In genomic region chr8:83998231-83999056, GRCm38 (mm10) we compare ENCODE assay signal across 8 mouse cellular contexts. TPM values are rescaled to one million over a fixed set of nuclear protein-coding genes. Genes with fewer than 3 reads are reported as not detected.
DNase-seq lines count a peak whose midpoint lies in the region; ATAC-seq lines count a peak whose summit lies in the region.

No protein-coding gene starts in this region.

- intact Hi-C loops in heart, postnatal 36 days (cut with DNase I) = loop anchor here (5.0 kb wide), 2 partner anchors 41 to 101 kb away; partner anchors contain the start of genes Asf1b and Gm10644
- intact Hi-C loops in left cerebral cortex, postnatal 25 days (cut with DNase I) = loop anchor here (5.0 kb wide), 1 partner anchor 979 kb away; the partner anchor contains the start of gene Junb

- peak; percentile 62 for DNase-seq in cerebellum, adult 11-12 months
- DNase-seq in cerebellum, adult 9-10 months = no peak
- peak; percentile 72 for DNase-seq in adrenal gland, adult 2 months
- peak; percentile 88 for DNase-seq in embryonic facial prominence, embryonic 14.5 days (ENCODE audit: low spot score)
- DNase-seq in heart, postnatal 36 days = peak; percentile 57 to 63
- peak; percentile 48 to 63 for DNase-seq in left cerebral cortex, postnatal 25 days (ENCODE audit: low spot score in 2 of 2)
- DNase-seq in spleen, adult 12 weeks (ENCODE audit: low spot score) = peak; percentile 66

- 0 out of 2 replicates have a peak, but pooled peaks have one; percentile 5 for ATAC-seq in embryonic facial prominence, embryonic 14.5 days (ENCODE audit: low read depth)

- WGBS in embryonic facial prominence, embryonic 14.5 days = 2% methylated on average over 27 of the region's 92 CpGs

- peaks cover 11% of the 10 kb centered on the region for H3K4me1 ChIP-seq in embryonic facial prominence, embryonic 14.5 days (ENCODE audit: control insufficient read depth, insufficient read depth, low read length)
- H3K4me1 ChIP-seq in megakaryocyte, embryonic 14.5 days = peaks cover 51% of the 10 kb centered on the region

- peak overlapping the region; percentile 98 for H3K27ac ChIP-seq in embryonic facial prominence, embryonic 14.5 days (replicated peaks; ENCODE audit: low read depth, low read length)

- H3K9ac ChIP-seq in embryonic facial prominence, embryonic 14.5 days (ENCODE audit: low read depth, low read length) = peak overlapping the region; percentile 76

- peak overlapping the region; percentile 79 for H3K4me3 ChIP-seq in embryonic facial prominence, embryonic 14.5 days (ENCODE audit: low read depth, low read length)
- H3K4me3 ChIP-seq in megakaryocyte, embryonic 14.5 days (replicated peaks) = peak overlapping the region; percentile 91

- H3K27me3 ChIP-seq in embryonic facial prominence, embryonic 14.5 days (replicated peaks; ENCODE audit: control insufficient read depth, insufficient read depth, low read length) = no peaks in the 10 kb centered on the region
- no peaks in the 10 kb centered on the region for H3K27me3 ChIP-seq in megakaryocyte, embryonic 14.5 days (replicated peaks)

- no peaks in the 10 kb centered on the region for H3K9me3 ChIP-seq in embryonic facial prominence, embryonic 14.5 days (ENCODE audit: control insufficient read depth, low read length)
- no peaks in the 10 kb centered on the region for H3K9me3 ChIP-seq in megakaryocyte, embryonic 14.5 days

- peaks cover 48% of the 10 kb centered on the region for H3K36me3 ChIP-seq in embryonic facial prominence, embryonic 14.5 days (ENCODE audit: control insufficient read depth, insufficient read depth, low read length)
- peaks cover 67% of the 10 kb centered on the region for H3K36me3 ChIP-seq in megakaryocyte, embryonic 14.5 days (replicated peaks; ENCODE audit: low read length)

- peak overlapping the region; percentile 74 for H3K4me2 ChIP-seq in embryonic facial prominence, embryonic 14.5 days (ENCODE audit: low read depth, low read length)

RNA-seq across cellular contexts. Expression of gene Samd1, which starts 1.0 kb away (rescaled TPM):
- 10 to 100 TPM; 27.1 to 45.3 TPM for total RNA-seq in adrenal gland, adult 2 months (2021)
- 32.1 and 37.6 TPM in 2 replicates for polyA plus RNA-seq in adrenal gland, adult 2 months (2012; rRNA removed)
- polyA plus RNA-seq in embryonic facial prominence, embryonic 14.5 days (2014; fragmentation: Nextera tagmentation; extraction: Ambion mirVana) = 15.9 and 18.5 TPM in 2 replicates
- total RNA-seq in heart, postnatal 36 days (2021) = 10 to 100 TPM; 27.3 to 33.1 TPM
- 10 to 100 TPM; 40.7 to 46.8 TPM for total RNA-seq in left cerebral cortex, postnatal 25 days (2021)
- 72.0 and 104 TPM in 2 replicates for polyA plus RNA-seq in megakaryocyte, embryonic 14.5 days (2012; ENCODE audit: insufficient read depth, low replicate concordance)

RNA-seq across cellular contexts. Expression of gene 1700067K01Rik, which starts 2.9 kb away (rescaled TPM):
- under 1 TPM; 0.21 to 0.46 TPM for total RNA-seq in adrenal gland, adult 2 months (2021)
- polyA plus RNA-seq in adrenal gland, adult 2 months (2012; rRNA removed) = 0.13 and 0.66 TPM in 2 replicates
- 0.77 and 1.1 TPM in 2 replicates for polyA plus RNA-seq in embryonic facial prominence, embryonic 14.5 days (2014; fragmentation: Nextera tagmentation; extraction: Ambion mirVana)
- not detected for total RNA-seq in heart, postnatal 36 days (2021)
- total RNA-seq in left cerebral cortex, postnatal 25 days (2021) = under 1 TPM; 0.37 to 0.62 TPM
- polyA plus RNA-seq in megakaryocyte, embryonic 14.5 days (2012; ENCODE audit: insufficient read depth, low replicate concordance) = 0.75 and 2.7 TPM in 2 replicates

RNA-seq across cellular contexts. Expression of gene 2210011C24Rik, which starts 13.5 kb away (rescaled TPM):
- total RNA-seq in adrenal gland, adult 2 months (2021) = not detected
- polyA plus RNA-seq in adrenal gland, adult 2 months (2012; rRNA removed) = 0.19 and 0.87 TPM in 2 replicates
- 0.66 and 1.4 TPM in 2 replicates for polyA plus RNA-seq in embryonic facial prominence, embryonic 14.5 days (2014; fragmentation: Nextera tagmentation; extraction: Ambion mirVana)
- 1 to 10 TPM; 2.6 to 3.4 TPM for total RNA-seq in heart, postnatal 36 days (2021)
- total RNA-seq in left cerebral cortex, postnatal 25 days (2021) = 1 to 10 TPM; 1.3 to 2.1 TPM
- not detected in 2 replicates for polyA plus RNA-seq in megakaryocyte, embryonic 14.5 days (2012; ENCODE audit: insufficient read depth, low replicate concordance)

RNA-seq across cellular contexts. Expression of gene Palm3, which starts 22.8 kb away (rescaled TPM):
- total RNA-seq in adrenal gland, adult 2 months (2021) = 1 to 10 TPM in 1 of 2 experiments, under 1 TPM in 1; 0.26 to 2.5 TPM
- 0.59 and 1.2 TPM in 2 replicates for polyA plus RNA-seq in adrenal gland, adult 2 months (2012; rRNA removed)
- 3.3 and 3.6 TPM in 2 replicates for polyA plus RNA-seq in embryonic facial prominence, embryonic 14.5 days (2014; fragmentation: Nextera tagmentation; extraction: Ambion mirVana)
- under 1 TPM; 0.11 to 0.87 TPM for total RNA-seq in heart, postnatal 36 days (2021)
- total RNA-seq in left cerebral cortex, postnatal 25 days (2021) = 1 to 10 TPM; 1.2 to 1.4 TPM
- not detected in 2 replicates for polyA plus RNA-seq in megakaryocyte, embryonic 14.5 days (2012; ENCODE audit: insufficient read depth, low replicate concordance)

RNA-seq across cellular contexts. Expression of gene Prkaca, which starts 25.7 kb away (rescaled TPM):
- total RNA-seq in adrenal gland, adult 2 months (2021) = 100 to 1,000 TPM; 269 to 327 TPM
- polyA plus RNA-seq in adrenal gland, adult 2 months (2012; rRNA removed) = 125 and 154 TPM in 2 replicates
- polyA plus RNA-seq in embryonic facial prominence, embryonic 14.5 days (2014; fragmentation: Nextera tagmentation; extraction: Ambion mirVana) = 208 and 247 TPM in 2 replicates
- 100 to 1,000 TPM; 336 to 360 TPM for total RNA-seq in heart, postnatal 36 days (2021)
- total RNA-seq in left cerebral cortex, postnatal 25 days (2021) = 100 to 1,000 TPM; 250 to 258 TPM
- 25.3 and 30.8 TPM in 2 replicates for polyA plus RNA-seq in megakaryocyte, embryonic 14.5 days (2012; ENCODE audit: insufficient read depth, low replicate concordance)
